Mouse (Mus musculus): ENCODE measurements around the gene Malsu1. TPM values are rescaled to one million over a fixed set of nuclear protein-coding genes. Genes with fewer than 3 reads are reported as not detected.

Malsu1 gene
- total RNA-seq (2021) = 10 to 100 TPM; 23.8 to 34.4 TPM
- long read RNA-seq, experiment 1, transcript Malsu1-203 (4 exons, 2,819 nt) = major isoform, 6 of 17 reads
- long read RNA-seq, experiment 1, partial matches to known transcripts = 0 of 17 reads
- long read RNA-seq, experiment 1, other reads (novel, unspliced or antisense) = 8 of 17 reads
- long read RNA-seq, experiment 2, transcript Malsu1-203 (4 exons, 2,819 nt) = major isoform, 10 of 17 reads
- long read RNA-seq, experiment 2, partial matches to known transcripts = 1 of 17 reads
- long read RNA-seq, experiment 2, other reads (novel, unspliced or antisense) = 3 of 17 reads

DNA sequence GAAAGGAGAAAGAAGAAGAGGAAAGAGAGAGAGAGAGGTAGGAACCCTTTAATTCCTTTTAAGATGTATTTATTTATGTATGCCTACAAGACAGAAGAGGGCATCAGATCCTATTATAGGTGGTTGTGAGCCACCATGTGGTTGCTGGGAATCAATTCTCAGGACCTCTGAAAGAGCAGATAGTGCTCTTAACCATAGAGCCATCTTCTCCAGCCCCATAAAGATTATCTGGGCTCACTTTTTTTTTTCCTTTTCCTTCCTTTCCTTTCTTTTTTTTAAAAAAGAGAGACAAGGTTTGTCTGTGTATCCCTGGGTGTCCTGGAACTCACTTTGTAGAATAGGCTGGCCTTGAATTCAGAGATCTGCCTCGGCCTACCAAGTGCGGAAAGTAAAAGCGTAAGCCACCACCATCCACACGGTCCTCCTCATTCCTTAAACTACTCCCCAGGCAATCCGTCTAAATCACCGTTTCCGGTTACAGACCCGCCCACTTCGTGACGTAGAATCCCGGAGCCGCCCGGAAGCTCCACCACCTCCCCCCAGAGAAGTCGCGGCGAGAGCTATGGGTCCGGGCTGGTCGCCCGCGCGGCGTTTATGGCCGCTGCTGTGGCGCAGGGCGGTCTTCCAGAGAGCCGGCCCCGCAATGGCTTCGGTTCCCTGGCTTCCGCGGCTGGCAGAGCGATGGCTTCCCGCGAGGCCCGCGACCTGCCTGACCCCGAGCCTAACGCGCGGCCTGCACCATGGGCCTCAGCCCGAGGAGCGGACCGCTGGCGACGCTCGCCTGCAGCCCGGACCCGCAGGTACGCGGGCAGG is at the start of gene Malsu1:
Malsu1 (plus strand) TSS at position 492 of the 813 bp plus-strand sequence.
- DNase-seq (ENCODE audit: low spot score in 2 of 2) = peak; percentile 96 to 97

DNA sequence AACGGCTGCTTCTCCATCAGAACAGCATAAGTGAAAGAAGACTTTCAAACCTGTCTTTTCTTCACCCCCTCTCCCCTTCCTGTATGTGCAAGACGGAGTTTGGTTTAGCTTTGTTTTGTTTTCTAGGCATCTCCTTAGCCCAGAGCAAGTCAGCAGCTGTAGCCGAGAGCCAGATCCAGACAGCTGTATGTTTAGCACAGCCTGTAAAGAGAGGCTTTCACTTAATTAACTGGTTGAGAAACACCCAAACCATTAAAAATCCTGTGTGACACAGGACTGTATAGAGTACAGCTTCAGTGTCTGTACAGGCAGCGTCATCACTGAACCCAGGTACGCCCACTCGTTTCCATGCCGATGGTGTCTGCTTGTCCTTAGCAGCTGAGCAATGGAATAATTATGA is 48.3 kb upstream of the Malsu1 start:
- no peak for DNase-seq (ENCODE audit: low spot score in 2 of 2)

DNA sequence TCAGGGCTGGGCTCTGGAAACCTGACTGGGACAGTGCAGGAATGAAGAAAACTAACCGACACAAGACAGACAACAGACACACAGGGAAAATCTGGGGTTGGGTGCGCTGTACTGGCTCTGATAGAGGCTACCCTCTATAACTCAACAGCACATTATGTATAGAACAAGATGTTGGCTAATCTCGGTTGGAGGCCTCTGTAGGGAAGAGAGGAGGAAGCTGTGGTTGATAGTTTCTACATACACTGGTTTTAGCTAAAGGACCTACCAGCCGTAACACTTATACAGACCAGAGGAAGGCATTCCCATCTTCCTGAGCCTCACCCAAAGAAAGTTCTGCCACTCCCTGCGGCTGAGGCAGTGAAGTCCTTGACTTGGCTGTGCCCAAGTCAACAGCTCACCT is 47.1 kb upstream of the Malsu1 start:
- DNase-seq (ENCODE audit: low spot score in 2 of 2) = no peak

DNA sequence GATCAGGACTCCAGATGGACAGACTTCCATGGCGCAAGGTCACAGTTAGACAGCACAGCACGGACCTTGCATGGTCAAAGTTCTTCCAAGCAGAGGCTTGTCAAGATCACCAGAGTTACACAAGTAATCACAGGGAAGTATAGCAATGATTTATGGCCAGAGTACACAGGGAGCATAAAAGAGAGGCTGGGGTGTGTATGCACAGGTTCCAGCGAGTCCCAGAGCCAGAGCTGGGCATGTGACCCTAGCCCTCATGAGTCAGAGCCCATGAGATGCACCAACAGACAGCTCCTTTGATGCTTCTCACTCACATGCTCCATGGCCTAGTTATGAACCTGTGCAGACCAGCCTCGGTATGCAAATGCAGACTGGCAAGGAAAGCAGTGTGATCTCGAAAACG is 45.6 kb upstream of the Malsu1 start:
- no peak for DNase-seq (ENCODE audit: low spot score in 2 of 2)

DNA sequence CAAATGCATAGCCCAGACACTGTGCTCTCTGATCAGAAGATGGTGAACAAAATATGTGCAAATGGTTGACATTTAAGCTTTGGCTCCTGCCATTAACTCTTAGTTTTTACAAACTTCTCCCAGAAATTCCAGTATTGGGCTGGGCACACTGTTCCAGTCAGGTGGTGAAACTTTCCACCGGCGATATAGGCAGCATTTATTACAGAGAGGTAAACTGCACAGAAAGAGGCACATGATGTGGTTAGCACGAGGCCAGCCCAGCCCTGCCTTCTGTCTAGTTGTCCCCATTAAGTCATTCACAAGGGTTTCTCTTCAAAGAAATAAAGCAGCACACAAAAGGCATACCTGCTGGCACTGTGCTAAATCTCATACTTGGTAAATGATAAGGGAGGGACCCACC is 44.9 kb upstream of the Malsu1 start:
- DNase-seq (ENCODE audit: low spot score in 2 of 2) = no peak

DNA sequence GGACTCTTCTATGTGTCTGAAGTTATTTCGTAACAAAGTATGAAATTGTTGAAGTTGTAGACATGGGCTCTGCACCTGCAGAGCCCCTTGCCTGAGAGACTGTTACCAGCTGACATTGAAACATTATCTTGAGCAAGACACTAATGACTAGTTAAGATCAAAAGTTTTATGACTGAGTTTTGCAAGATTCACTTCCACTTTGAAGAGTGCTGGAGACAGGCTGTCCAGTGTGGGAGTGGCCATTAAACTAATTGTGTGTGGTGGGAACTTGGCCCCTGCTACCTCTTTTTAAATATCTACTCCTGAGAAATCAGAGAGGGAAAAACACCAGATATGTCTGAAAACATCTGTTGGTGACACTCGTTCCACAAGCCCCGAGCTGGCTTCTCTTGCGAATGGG is 42.4 kb upstream of the Malsu1 start:
- no peak for DNase-seq (ENCODE audit: low spot score in 2 of 2)

DNA sequence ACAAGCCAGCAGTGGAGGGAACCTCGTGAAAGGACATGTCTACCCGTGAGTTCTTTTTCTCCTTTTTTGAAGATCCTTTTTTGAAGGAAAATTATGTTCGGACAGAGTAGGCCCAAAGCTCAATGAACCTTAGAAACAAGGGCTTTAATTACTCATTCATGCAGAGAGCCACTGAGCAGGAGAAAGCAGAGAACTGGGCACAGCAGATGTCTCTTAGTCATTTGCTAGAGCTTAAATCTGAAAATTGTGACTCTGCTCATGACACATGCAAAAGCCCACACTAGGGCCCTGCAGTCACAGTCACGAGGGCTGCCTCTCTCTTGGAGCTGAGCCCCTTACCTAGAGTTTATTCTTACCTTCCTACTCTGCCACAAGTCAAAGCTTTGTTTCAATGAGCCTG is 40.8 kb upstream of the Malsu1 start:
- DNase-seq (ENCODE audit: low spot score in 2 of 2) = no peak

DNA sequence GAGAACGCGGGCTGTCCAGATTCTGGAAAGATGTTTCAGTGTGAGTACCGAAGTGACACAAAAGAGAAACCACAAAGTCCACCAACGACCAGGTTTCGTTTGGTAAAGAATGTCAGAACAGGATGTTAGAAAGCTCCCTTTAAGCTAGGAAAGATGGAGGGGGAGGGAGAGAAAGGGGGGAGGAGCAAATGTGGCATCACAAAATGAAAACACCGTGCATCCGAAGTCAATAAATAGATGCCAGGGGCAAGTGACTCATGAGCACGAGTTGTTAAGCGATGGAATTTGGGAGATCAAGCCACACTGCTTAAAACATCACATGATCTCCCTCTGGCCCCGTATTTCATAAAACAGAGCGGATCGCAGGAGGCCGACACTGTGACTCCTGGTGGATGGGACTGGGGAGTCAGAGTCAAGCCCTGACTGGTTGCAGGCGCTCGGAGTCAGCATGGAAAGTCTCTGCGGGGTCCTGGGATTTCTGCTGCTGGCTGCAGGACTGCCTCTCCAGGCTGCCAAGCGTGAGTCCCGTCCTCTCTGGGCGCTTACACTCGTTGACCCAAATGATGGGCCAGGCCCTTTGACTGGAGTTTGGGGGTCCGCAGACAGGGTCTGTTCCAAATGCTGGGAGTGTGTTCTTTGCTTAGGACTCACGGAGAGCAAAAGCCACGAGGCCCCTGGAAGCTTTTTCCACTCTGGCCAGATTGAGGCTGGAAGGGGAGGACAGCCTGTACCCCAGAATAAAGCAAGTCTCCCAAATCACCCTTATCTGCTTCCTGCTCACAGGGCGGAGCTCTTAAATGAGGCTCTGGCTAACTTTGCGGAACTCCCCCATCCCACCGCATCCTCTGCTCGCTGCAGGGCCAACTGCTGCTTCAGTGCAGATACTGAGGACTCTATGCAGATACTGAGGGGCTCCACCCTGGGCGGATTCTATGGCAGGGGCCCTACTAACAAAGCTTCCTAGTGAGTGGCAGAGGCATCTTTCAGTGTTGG is 37.0 kb upstream of the Malsu1 start, which contains the start of gene Gpnmb:
Gpnmb (plus strand) TSS at position 272 of the 993 bp plus-strand sequence.
- DNase-seq (ENCODE audit: low spot score in 2 of 2) = no peak

DNA sequence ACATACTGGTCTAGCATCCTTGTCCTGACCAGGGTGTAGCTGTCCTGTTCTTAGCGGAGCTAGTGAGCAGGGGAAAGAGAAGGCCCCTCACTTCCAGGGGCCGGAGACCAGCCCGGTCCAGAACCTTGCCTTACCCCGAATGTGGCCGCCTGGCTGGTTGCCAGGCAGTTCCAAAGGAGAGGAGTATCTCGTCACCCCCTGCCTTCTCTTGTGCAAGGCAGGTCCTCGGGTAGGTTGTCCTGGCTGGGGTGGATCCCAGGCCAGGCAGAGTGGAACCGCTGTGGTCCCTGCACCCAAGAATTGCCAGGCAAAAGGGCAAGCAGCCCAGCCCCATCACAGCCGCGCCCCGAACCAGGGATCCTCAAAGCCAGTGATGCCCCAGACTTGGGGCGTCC is 36.3 kb upstream of the Malsu1 start:
- no peak for DNase-seq (ENCODE audit: low spot score in 2 of 2)

DNA sequence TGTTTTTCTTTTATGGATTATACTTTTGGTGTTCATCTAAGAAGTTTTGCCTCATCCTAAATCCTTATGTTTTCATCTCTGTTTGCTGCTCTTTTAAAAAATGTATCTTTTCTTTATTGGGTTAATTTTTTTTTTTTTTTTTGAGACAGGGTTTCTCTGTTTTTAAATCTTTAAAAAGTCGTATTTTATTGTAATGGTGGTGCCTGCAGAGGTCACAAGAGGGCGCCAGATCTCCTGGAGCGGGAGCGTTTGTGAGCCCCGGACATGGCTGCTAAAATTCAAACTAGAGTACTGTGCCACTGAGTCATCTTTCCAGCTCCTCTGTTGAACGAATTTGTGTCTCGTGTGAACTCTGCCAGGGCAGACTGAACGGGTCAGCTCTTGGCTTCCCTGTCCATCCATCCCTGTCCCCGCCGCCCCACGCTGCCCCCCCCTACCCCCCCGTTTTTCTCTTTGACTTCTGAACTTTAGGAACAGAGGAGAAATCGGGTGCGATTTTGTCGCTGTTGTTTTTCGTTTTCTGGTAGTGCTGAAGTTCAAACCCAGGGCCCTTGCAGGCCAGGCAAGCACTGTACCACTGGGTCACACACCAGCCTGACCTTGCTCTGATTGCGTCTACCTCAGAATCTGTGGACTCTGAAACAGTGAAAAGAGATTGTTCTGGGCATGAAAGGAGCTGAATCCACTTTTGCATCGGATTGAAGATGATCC is 34.0 kb upstream of the Malsu1 start:
- DNase-seq (ENCODE audit: low spot score in 2 of 2) = peak; percentile 51 to 69

DNA sequence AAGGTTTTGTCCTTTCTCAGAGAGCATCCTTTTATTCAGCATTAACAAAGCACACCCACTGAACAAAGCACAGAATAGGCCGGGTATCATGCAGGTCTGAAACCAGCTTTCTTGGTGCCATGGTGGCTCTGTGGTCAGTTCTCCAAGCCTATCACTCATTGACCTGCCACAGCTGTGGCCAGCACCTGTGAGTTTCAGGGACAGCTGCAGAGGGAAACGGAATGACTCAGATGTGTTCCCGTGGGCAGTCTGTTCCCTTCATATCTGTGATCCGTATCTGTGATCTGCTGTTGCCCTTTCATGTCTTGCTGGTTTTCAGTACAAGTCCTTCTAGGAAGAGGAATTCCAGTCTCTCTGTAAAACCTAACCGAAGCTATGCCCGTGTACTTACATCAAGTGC is 27.1 kb upstream of the Malsu1 start:
- no peak for DNase-seq (ENCODE audit: low spot score in 2 of 2)

DNA sequence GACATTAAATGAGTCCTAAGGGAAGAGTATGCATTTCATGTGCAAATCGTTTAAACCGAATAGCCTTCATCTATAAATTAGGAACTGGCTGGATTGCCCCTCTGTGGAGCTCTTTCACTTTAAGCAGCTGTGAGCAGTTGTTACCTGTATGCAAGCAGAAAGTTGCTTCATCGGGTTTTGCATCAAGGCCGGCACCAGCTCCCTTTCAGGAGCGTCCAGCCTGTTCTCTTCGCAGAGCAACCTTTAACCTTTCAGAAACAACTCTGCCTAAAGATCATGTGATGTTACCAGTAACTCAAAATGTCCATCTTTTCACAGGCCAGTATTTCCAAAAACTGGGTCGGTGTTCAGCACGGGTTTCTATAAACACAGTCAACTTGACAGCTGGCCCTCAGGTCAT is 26.6 kb upstream of the Malsu1 start:
- DNase-seq (ENCODE audit: low spot score in 2 of 2) = no peak

DNA sequence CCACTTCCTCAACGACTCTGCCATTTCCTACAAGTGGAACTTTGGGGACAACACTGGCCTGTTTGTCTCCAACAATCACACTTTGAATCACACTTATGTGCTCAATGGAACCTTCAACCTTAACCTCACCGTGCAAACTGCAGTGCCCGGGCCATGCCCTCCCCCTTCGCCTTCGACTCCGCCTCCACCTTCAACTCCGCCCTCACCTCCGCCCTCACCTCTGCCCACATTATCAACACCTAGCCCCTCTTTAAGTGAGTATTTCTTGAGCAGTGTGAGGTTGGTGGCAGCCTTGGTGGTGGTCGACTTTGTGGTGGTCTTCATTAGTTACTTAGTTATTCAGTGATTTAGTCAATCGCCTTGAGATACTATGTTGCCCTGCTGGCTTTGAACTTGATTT is 25.7 kb upstream of the Malsu1 start:
- DNase-seq (ENCODE audit: low spot score in 2 of 2) = no peak

DNA sequence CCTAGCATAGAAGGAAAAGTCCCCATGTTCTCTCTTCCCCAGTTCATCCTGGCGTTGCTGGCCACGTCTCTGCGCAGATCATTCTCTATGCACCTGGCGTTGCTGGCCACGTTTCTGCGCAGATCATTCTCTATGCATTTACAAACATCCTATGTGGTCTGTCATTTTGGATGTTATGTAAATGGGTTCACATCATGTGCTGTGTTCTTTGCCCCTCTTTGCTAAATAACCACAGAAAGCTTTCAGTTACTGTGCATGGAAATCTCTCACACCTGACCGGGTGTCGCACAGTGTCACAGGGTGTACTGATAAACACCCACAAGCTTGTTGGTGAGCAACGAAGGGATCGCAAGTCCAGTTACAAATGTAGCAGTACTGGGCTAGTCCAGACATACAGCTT is 25.2 kb upstream of the Malsu1 start:
- DNase-seq (ENCODE audit: low spot score in 2 of 2) = no peak

DNA sequence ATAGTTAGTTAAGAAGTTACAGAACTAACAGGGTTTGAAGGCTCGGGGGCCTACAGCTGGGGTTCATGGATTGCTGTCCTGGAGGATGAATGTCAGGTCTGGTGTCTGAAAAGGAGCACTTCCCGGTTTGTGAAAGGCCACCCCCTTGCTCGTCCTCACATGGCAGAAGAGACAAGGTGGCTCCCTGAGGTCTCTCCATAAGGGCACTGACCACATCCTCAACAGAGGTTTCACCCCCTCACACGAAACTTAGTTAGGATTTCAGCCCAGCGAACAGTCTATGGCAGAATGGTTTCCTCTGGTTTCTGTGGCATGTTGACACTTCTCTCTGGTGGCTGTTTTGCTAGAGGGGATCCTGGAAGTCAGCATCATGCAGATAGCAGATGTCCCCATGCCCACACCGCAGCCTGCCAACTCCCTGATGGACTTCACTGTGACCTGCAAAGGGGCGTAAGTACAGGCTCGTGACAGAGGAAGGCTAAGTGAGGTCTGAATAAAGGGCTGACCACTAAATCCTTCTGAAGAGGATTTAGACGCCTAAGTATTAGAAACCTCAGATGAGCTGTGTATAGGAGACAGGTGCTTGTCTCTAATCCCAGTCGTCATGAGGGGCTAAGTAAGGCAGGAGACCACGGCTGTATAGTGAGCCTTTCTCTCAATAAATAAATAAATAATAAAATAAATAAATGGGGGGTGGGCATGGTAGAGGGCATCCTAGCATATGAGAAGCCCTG is 22.8 kb upstream of the Malsu1 start:
- no peak for DNase-seq (ENCODE audit: low spot score in 2 of 2)

DNA sequence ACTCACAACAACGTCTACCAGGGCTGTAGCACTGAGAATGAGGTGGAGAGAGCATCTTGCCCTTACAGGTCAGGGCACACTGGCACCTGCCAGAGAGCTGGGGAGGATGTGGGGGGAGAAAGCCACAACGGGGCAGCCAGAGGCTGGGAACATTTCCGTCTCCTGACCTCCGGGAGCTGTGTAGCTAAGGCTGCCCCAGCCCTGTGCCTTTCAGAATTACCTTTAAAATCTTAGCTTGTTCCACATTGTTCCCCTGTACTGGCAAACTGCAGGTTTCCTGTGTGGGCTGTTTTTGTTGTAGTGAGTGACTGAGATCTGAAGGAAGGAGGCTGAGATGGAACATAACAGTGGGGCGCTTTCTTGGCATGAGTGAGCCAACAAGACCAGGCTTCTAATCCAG is 21.4 kb upstream of the Malsu1 start:
- no peak for DNase-seq (ENCODE audit: low spot score in 2 of 2)

DNA sequence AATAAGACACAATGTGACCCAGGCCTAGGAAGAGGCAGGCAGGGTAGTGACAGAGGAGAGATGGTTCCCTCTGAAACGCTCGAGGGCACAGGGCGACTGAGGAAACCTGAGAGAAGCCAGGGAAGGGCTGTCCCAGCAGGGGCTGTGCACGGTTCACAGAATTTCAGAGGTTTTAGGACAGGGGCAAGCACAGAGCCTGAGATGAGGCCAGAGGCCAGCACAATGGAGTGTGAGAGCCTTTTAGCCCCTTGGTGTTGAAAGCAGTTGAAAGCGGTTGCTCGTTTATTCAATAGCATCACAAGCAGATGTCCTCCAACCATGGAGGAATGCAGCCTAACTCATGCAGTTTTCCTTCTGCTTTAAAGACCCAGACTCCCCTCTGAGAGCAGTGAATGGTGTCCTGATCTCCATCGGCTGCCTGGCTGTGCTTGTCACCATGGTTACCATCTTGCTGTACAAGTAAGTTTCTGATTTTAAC is 18.3 kb upstream of the Malsu1 start:
- no peak for DNase-seq (ENCODE audit: low spot score in 2 of 2)

DNA sequence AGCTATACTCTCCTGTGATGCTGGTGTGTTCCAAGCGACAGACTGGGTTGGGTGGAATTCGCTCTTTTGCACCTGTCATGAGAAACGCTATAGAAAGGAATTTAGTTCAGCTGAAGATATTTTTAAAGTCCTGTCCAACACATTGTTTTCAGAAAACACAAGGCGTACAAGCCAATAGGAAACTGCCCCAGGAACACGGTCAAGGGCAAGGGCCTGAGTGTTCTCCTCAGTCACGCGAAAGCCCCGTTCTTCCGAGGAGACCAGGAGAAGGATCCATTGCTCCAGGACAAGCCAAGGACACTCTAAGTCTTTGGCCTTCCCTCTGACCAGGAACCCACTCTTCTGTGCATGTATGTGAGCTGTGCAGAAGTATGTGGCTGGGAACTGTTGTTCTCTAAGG is 17.6 kb upstream of the Malsu1 start:
- no peak for DNase-seq (ENCODE audit: low spot score in 2 of 2)

DNA sequence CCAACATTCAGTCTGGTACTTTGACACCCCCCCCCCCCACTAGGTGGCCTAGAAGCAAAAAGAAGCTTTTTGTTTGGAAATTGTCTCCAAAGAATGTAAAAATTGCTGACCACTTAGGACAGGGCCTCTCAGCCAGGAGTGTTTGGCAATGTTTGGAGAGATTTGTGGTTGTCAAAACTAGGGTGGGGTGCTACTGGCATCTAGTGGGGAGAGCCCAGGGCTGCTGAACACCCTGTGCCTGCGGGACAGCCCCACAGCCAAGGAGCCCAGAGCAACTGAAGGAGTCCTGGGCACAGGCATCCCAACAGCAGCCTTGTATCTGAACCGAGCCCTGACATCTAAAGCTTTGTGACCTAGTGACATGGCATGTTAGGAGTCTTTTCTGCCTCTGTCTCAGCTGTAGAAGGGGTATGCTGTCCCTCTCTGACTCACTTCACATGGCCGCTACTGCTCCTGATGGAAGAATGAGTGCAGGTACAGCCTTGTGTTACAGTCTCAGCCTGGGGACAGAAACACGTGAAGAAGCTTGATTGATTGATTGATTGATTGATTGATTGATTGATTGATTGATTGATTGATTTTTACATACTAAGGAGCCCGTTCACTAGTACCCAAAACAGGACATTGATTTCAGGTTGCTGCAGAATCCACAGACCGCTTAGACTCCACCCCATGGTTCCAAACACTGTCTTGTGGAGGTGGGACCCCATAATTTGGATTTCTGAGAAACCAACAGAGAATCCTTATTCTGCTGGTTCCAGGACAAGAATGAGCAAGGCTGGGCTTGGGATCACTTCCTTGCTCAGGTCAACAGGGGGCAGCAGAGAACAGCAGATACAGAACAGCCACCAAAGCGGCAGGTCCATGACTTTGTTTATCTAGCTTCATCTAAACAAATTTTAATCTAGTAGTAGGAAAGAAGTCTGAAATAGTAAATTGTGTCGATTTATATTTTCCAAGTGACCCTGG is 16.3 kb upstream of the Malsu1 start:
- peak; percentile 72 to 79 for DNase-seq (ENCODE audit: low spot score in 2 of 2)
